Comparison of ENCODE assay signal across 9 mouse cellular contexts in the genomic region with DNA sequence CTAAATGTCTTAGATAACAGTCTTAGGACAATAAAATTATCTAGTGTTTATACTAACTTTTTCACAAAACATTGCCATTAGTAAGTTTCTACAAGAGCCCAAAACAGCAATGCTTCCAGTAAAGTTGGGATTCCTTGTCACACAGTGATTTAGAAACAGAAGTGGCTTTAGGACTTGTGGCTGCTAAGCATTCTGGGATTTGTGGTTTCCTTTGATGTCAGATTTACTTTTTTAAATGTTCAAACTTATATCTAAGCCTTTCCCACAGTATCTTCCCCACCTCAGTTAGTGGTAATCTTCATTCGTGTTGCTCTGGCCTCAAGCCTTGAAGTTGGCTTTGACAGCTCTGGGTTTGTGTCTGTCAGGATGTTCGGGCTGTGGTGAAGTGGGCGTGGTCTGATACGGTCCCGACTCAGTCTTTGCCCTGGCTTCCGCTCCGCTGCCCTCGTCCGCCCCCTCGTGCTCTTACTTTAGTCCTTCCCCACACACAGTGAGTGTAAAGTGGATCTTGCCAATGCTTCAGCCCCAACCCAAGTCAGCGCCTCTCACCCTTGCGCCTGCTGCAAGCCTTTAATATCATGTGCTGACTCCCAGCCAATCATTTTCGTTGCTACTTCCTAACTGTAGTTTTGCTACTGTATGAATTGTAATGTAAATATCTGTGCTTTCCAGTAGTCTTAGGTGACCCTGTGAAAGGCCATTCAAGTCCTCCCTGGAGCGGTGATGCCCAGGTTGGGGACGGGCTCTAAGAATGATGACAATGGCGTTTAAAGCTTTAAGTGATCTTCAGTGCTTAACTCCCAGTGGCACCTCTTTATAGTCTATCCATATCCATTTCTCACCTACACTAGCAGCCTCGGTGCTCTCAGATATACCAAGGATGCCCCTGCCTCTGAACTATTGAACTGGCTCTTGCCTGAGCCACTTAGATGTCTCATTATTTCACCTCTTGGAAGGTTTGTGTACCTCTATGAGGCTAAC. TPM values are rescaled to one million over a fixed set of nuclear protein-coding genes. Genes with fewer than 3 reads are reported as not detected.
DNase-seq lines count a peak whose midpoint lies in the region; ATAC-seq and TF ChIP-seq lines count a peak whose summit lies in the region.
"Had no signal": no experiment of that assay in that cellular context is flagged by ENCODE, and none has a peak within 500 bp of the region (broad histone marks: within the 10 kb centered on the region; RNA-seq: fewer than 3 reads in every experiment).

No protein-coding gene starts in this region.

- TF ChIP-seq POLR2A in spleen, adult 2 months (IDR thresholded peaks at IDR 0.05; ENCODE audit: low read depth, low read length) = no peak

- no peaks in the 10 kb centered on the region for H3K27me3 ChIP-seq in limb, embryonic 13.5 days
- H3K27me3 ChIP-seq in midbrain, embryonic 12.5 days = no peaks in the 10 kb centered on the region
- H3K27me3 ChIP-seq in spleen, adult 2 months (ENCODE audit: control insufficient read depth, insufficient read depth, low read length) = no peaks in the 10 kb centered on the region

- TF ChIP-seq CTCF in spleen, adult 2 months (IDR thresholded peaks at IDR 0.05; ENCODE audit: extremely low read depth, insufficient read depth, insufficient read length, insufficient replicate concordance) = peak; percentile 38; the same call in 1 of the 2 replicates

- H3K4me2 ChIP-seq in limb, embryonic 13.5 days (replicated peaks) = peak overlapping the region; percentile 66
- peak overlapping the region; percentile 59 for H3K4me2 ChIP-seq in midbrain, embryonic 12.5 days (replicated peaks)

- ATAC-seq in common myeloid progenitor, adult 5-6 weeks (replicated peaks; ENCODE audit: low read depth, poor library complexity, severe bottlenecking) = peak; percentile 99
- ATAC-seq in limb, embryonic 13.5 days (ENCODE audit: low FRiP score, low read depth) = peak; percentile 82
- peak; percentile 93 for ATAC-seq in midbrain, embryonic 12.5 days (ENCODE audit: low FRiP score, low read depth)

- H3K9me3 ChIP-seq in limb, embryonic 13.5 days = no peaks in the 10 kb centered on the region
- no peaks in the 10 kb centered on the region for H3K9me3 ChIP-seq in midbrain, embryonic 12.5 days

- intact Hi-C loops in gastrocnemius, postnatal 14 days (cut with DNase I; ENCODE audit: low total_unique reads) = no loop called here

- DNase-seq in cerebellum, adult 9-11 months = peak; percentile 12
- DNase-seq in cerebellum, adult 9-10 months = no peak
- peak; percentile 57 for DNase-seq in gastrocnemius, postnatal 14 days
- peak; percentile 90 for DNase-seq in induced T-regulatory cell, adult 2 months (ENCODE audit: low read depth)
- DNase-seq in spleen, adult 2 months (ENCODE audit: low read depth in 1 of 2, low spot score in 2 of 2) = peak; percentile 70 to 73

- H3K27ac ChIP-seq in limb, embryonic 13.5 days = no peak overlapping the region
- H3K27ac ChIP-seq in midbrain, embryonic 12.5 days (replicated peaks) = no peak overlapping the region
- no peak overlapping the region for H3K27ac ChIP-seq in spleen, adult 2 months (ENCODE audit: insufficient read depth, low read length)

- no peaks in the 10 kb centered on the region for H3K4me1 ChIP-seq in limb, embryonic 13.5 days
- peaks cover 5% of the 10 kb centered on the region; the same call in 1 of the 2 replicates for H3K4me1 ChIP-seq in midbrain, embryonic 12.5 days
- H3K4me1 ChIP-seq in spleen, adult 2 months (ENCODE audit: control insufficient read depth, insufficient read depth, insufficient read length) = 0 out of 2 replicates have a peak, but pooled peaks cover 3% of the 10 kb centered on the region

- peak overlapping the region; percentile 55; the same call in 1 of the 2 replicates for H3K9ac ChIP-seq in limb, embryonic 13.5 days
- peak overlapping the region; percentile 39 for H3K9ac ChIP-seq in midbrain, embryonic 12.5 days (replicated peaks)

- 12% methylated on average over 17 of the region's 17 CpGs for WGBS in limb, embryonic 13.5 days
- 16% methylated on average over 17 of the region's 17 CpGs for WGBS in midbrain, embryonic 12.5 days
- WGBS in spleen, adult 2 months = 14% methylated on average over 17 of the region's 17 CpGs

- 0 out of 2 replicates have a peak, but pooled peaks cover 4% of the 10 kb centered on the region for H3K36me3 ChIP-seq in limb, embryonic 13.5 days
- 0 out of 2 replicates have a peak, but pooled peaks cover 3% of the 10 kb centered on the region for H3K36me3 ChIP-seq in midbrain, embryonic 12.5 days
- H3K36me3 ChIP-seq in spleen, adult 2 months (ENCODE audit: control insufficient read depth, insufficient read depth, low read length) = no peaks in the 10 kb centered on the region

- peak overlapping the region; percentile 46 for H3K4me3 ChIP-seq in limb, embryonic 13.5 days
- H3K4me3 ChIP-seq in midbrain, embryonic 12.5 days = peak overlapping the region; percentile 42
- peak overlapping the region; percentile 26; the same call in 1 of the 2 replicates for H3K4me3 ChIP-seq in spleen, adult 2 months (ENCODE audit: extremely low read depth, insufficient read depth, insufficient read length)

RNA-seq across cellular contexts. Expression of a gene that starts 18.4 kb away (rescaled TPM):
- not detected in 2 replicates for total RNA-seq in common myeloid progenitor, adult 5-6 weeks (2017)
- not detected for total RNA-seq in gastrocnemius, postnatal 14 days (2021)
- polyA plus RNA-seq in limb, embryonic 13.5 days (2015; fragmentation: Nextera tagmentation; extraction: Ambion mirVana) = 2.3 and 2.7 TPM in 2 replicates
- 1.6 and 1.8 TPM in 2 replicates for polyA plus RNA-seq in midbrain, embryonic 12.5 days (2016; fragmentation: Nextera tagmentation; extraction: Ambion mirVana)
- not detected in 2 replicates for polyA plus RNA-seq in spleen, adult 2 months (2012; rRNA removed)
- total RNA-seq: ES-E14 had no signal
